In the genomic region with DNA sequence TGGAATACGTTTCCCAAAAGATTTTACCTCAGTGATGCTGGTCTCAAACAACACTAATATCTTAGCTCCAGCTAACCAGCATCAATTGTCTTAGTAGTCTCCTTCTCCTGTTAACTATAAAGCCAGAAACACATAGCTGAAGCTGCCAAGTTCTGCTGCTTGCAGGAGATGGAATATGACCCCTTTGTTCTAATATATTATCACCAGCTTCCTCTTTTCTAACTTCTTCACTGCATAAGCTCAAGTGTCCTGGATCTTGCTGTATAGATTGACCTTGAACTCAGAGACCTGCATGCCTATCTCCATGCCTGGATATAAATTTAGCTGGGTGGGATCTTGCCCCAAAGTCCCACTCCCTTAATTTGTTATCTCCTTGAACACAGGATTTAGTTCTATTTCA, we compare ENCODE assay signal across 27 mouse cellular contexts.
"Had no signal": no experiment of that assay in that cellular context is flagged by ENCODE, and none has a peak within 500 bp of the region (broad histone marks: within the 10 kb centered on the region; RNA-seq: fewer than 3 reads in every experiment).

No protein-coding gene starts in this region.

- H3K4me2 ChIP-seq: embryonic facial prominence, embryonic 12.5 days; embryonic facial prominence, embryonic 13.5 days; embryonic facial prominence, embryonic 15.5 days; forebrain, embryonic 12.5 days; forebrain, embryonic 13.5 days; forebrain, embryonic 15.5 days had no signal

- H3K27ac ChIP-seq: embryonic facial prominence, embryonic 10.5 days; embryonic facial prominence, embryonic 12.5 days; embryonic facial prominence, embryonic 13.5 days; embryonic facial prominence, embryonic 15.5 days; forebrain, embryonic 10.5 days; forebrain, embryonic 12.5 days; forebrain, embryonic 13.5 days; forebrain, embryonic 15.5 days; gastrocnemius, adult 2 months; heart, adult 2 months; heart, embryonic 10.5 days had no signal

- H3K9ac ChIP-seq: embryonic facial prominence, embryonic 12.5 days; embryonic facial prominence, embryonic 13.5 days; embryonic facial prominence, embryonic 15.5 days; forebrain, embryonic 12.5 days; forebrain, embryonic 13.5 days; forebrain, embryonic 15.5 days; forebrain, postnatal 0 days had no signal

- H3K9me3 ChIP-seq: embryonic facial prominence, embryonic 10.5 days; embryonic facial prominence, embryonic 12.5 days; embryonic facial prominence, embryonic 13.5 days; embryonic facial prominence, embryonic 15.5 days; forebrain, embryonic 10.5 days; forebrain, embryonic 12.5 days; forebrain, embryonic 13.5 days; forebrain, embryonic 15.5 days; heart, embryonic 10.5 days had no signal

- DNase-seq: cerebellum, adult 8-10 months; cerebellum, adult 9-10 months; cerebellum, adult 9-11 months; cerebellum, postnatal 10 days; cerebellum, postnatal 14 days; cerebellum, postnatal 25 days; cerebellum, postnatal 36 days; embryo, embryonic 11 days; forebrain, postnatal 0 days; gastrocnemius, adult 2 months; gastrocnemius, postnatal 10 days; gastrocnemius, postnatal 14 days; gastrocnemius, postnatal 25 days; gastrocnemius, postnatal 36 days; heart, adult 2 months had no signal

- ATAC-seq: forebrain, embryonic 13.5 days; forebrain, embryonic 14.5 days; forebrain, embryonic 15.5 days; forebrain, embryonic 16.5 days; forebrain, postnatal 0 days had no signal

- H3K4me1 ChIP-seq: embryonic facial prominence, embryonic 12.5 days; embryonic facial prominence, embryonic 13.5 days; embryonic facial prominence, embryonic 15.5 days; forebrain, embryonic 10.5 days; forebrain, embryonic 12.5 days; forebrain, embryonic 13.5 days; forebrain, embryonic 15.5 days; heart, embryonic 10.5 days had no signal

- H3K4me3 ChIP-seq: embryonic facial prominence, embryonic 10.5 days; embryonic facial prominence, embryonic 12.5 days; embryonic facial prominence, embryonic 13.5 days; embryonic facial prominence, embryonic 15.5 days; erythroblast, embryonic 14.5 days; forebrain, embryonic 10.5 days; forebrain, embryonic 12.5 days; forebrain, embryonic 13.5 days; forebrain, embryonic 15.5 days; gastrocnemius, adult 2 months; heart, adult 2 months; heart, embryonic 10.5 days had no signal

- H3K36me3 ChIP-seq: embryonic facial prominence, embryonic 10.5 days; embryonic facial prominence, embryonic 12.5 days; embryonic facial prominence, embryonic 13.5 days; embryonic facial prominence, embryonic 15.5 days; forebrain, embryonic 10.5 days; forebrain, embryonic 12.5 days; forebrain, embryonic 15.5 days; heart, embryonic 10.5 days had no signal

- H3K27me3 ChIP-seq: embryonic facial prominence, embryonic 12.5 days; embryonic facial prominence, embryonic 13.5 days; embryonic facial prominence, embryonic 15.5 days; forebrain, embryonic 12.5 days; forebrain, embryonic 13.5 days; forebrain, embryonic 15.5 days had no signal
